Mouse (Mus musculus): ENCODE data around the gene Ppp1r13b. TPM values are rescaled to one million over a fixed set of nuclear protein-coding genes. Genes with fewer than 3 reads are reported as not detected.
A peak's percentile ranks its signal among the peaks of the same experiment; 100 is the strongest.

Gene Ppp1r13b
- total and polyA plus RNA-seq, 2 experiments from 2014 or later: 11.2 to 18.2 TPM

GRCm38 (mm10) chr12:111821931-111822330 is 86.0 kb downstream of the Ppp1r13b start:
- Histone ChIP-seq H3K27ac (ENCODE audit: low read depth) (no peak overlapping the region), H3K9me3 (replicated peaks; ENCODE audit: control insufficient read depth, low read length) (no peaks in the 10 kb centered on the region), H3K4me2 (ENCODE audit: low read depth, low read length) (no peak overlapping the region), H3K9ac (replicated peaks; ENCODE audit: low read depth, low read length) (no peak overlapping the region), H3K4me3 (ENCODE audit: low read depth, low read length) (no peak overlapping the region), H3K27me3 (ENCODE audit: control insufficient read depth, insufficient read depth, low read length) (no peaks in the 10 kb centered on the region), H3K4me1 (ENCODE audit: control insufficient read depth, insufficient read depth) (peaks cover 7% of the 10 kb centered on the region), H3K36me3 (replicated peaks; ENCODE audit: control insufficient read depth, insufficient read depth, low read length) (peaks cover 47% of the 10 kb centered on the region)
- TF ChIP-seq EP300 (IDR thresholded peaks at IDR 0.05; ENCODE audit: low read depth): no peak
- no peak for ATAC-seq (ENCODE audit: insufficient read depth, low read depth)
- DNase-seq (ENCODE audit: low spot score): no peak
- 68% methylated on average over 4 of the region's 4 CpGs for WGBS

GRCm38 (mm10) chr12:111820708-111821107 is 87.2 kb downstream of the Ppp1r13b start:
- H3K27ac ChIP-seq (ENCODE audit: low read depth): no peak overlapping the region
- TF ChIP-seq EP300 (IDR thresholded peaks at IDR 0.05; ENCODE audit: low read depth) (no peak), CTCF (IDR thresholded peaks at IDR 0.05; ENCODE audit: low read depth) (no peak)
- H3K36me3 ChIP-seq (replicated peaks; ENCODE audit: control insufficient read depth, insufficient read depth, low read length): peaks cover 34% of the 10 kb centered on the region
- H3K9me3 ChIP-seq (replicated peaks; ENCODE audit: control insufficient read depth, low read length): no peaks in the 10 kb centered on the region
- H3K4me1 ChIP-seq (ENCODE audit: control insufficient read depth, insufficient read depth): peaks cover 17% of the 10 kb centered on the region
- no peaks in the 10 kb centered on the region for H3K27me3 ChIP-seq (ENCODE audit: control insufficient read depth, insufficient read depth, low read length)
- no peak for DNase-seq (ENCODE audit: low spot score)
- no peak overlapping the region for H3K9ac ChIP-seq (replicated peaks; ENCODE audit: low read depth, low read length)
- no peak overlapping the region for H3K4me2 ChIP-seq (ENCODE audit: low read depth, low read length)
- 86% methylated on average over 7 of the region's 7 CpGs for WGBS
- no peak for ATAC-seq (ENCODE audit: insufficient read depth, low read depth)
- no peak overlapping the region for H3K4me3 ChIP-seq (ENCODE audit: low read depth, low read length)

DNA sequence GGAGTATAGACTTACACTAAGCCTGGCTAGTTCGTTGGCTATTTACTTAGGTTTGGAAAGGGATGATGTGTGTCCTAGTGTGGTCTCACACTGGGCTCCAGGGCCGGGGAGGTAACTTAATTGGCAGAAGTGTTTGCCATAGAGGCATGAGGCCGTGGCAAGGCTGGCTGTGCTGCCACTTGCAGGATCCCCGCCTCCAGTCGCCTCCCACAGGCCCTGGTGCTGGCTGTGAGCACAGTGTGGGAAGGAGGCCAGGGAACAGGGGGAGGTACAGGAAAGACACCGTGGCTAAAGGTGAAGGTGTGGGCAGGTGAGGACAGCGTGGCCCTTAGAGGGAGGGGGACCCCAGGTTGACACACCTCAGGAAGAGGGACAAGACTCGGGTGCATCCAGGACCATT is 88.0 kb downstream of the Ppp1r13b start:
- no peak overlapping the region for H3K4me3 ChIP-seq (ENCODE audit: low read depth, low read length)
- no peaks in the 10 kb centered on the region for H3K27me3 ChIP-seq (ENCODE audit: control insufficient read depth, insufficient read depth, low read length)
- no peak for TF ChIP-seq EP300 (IDR thresholded peaks at IDR 0.05; ENCODE audit: low read depth)
- TF ChIP-seq CTCF (IDR thresholded peaks at IDR 0.05; ENCODE audit: low read depth): no peak
- no peak overlapping the region for H3K9ac ChIP-seq (replicated peaks; ENCODE audit: low read depth, low read length)
- H3K4me1 ChIP-seq (ENCODE audit: control insufficient read depth, insufficient read depth): peaks cover 25% of the 10 kb centered on the region
- no peak overlapping the region for H3K27ac ChIP-seq (ENCODE audit: low read depth)
- DNase-seq (ENCODE audit: low spot score): no peak
- 61% methylated on average over 8 of the region's 8 CpGs for whole genome bisulfite sequencing
- no peaks in the 10 kb centered on the region for H3K9me3 ChIP-seq (replicated peaks; ENCODE audit: control insufficient read depth, low read length)
- ATAC-seq (ENCODE audit: insufficient read depth, low read depth): no peak
- H3K36me3 ChIP-seq (replicated peaks; ENCODE audit: control insufficient read depth, insufficient read depth, low read length): peaks cover 27% of the 10 kb centered on the region
- no peak overlapping the region for H3K4me2 ChIP-seq (ENCODE audit: low read depth, low read length)

GRCm38 (mm10) chr12:111817991-111818390 is 89.9 kb downstream of the Ppp1r13b start:
- Histone ChIP-seq H3K4me3 (ENCODE audit: low read depth, low read length) (no peak overlapping the region), H3K36me3 (replicated peaks; ENCODE audit: control insufficient read depth, insufficient read depth, low read length) (peaks cover 10% of the 10 kb centered on the region; the same call in 1 of the 2 replicates), H3K4me1 (ENCODE audit: control insufficient read depth, insufficient read depth) (peaks cover 32% of the 10 kb centered on the region), H3K27me3 (ENCODE audit: control insufficient read depth, insufficient read depth, low read length) (no peaks in the 10 kb centered on the region), H3K4me2 (ENCODE audit: low read depth, low read length) (no peak overlapping the region), H3K9ac (replicated peaks; ENCODE audit: low read depth, low read length) (no peak overlapping the region), H3K27ac (ENCODE audit: low read depth) (no peak overlapping the region), H3K9me3 (replicated peaks; ENCODE audit: control insufficient read depth, low read length) (no peaks in the 10 kb centered on the region)
- TF ChIP-seq CTCF (IDR thresholded peaks at IDR 0.05; ENCODE audit: low read depth) (no peak), EP300 (IDR thresholded peaks at IDR 0.05; ENCODE audit: low read depth) (no peak)
- WGBS: 89% methylated on average over 8 of the region's 8 CpGs
- no peak for DNase-seq (ENCODE audit: low spot score)
- no peak for ATAC-seq (ENCODE audit: insufficient read depth, low read depth)

DNA sequence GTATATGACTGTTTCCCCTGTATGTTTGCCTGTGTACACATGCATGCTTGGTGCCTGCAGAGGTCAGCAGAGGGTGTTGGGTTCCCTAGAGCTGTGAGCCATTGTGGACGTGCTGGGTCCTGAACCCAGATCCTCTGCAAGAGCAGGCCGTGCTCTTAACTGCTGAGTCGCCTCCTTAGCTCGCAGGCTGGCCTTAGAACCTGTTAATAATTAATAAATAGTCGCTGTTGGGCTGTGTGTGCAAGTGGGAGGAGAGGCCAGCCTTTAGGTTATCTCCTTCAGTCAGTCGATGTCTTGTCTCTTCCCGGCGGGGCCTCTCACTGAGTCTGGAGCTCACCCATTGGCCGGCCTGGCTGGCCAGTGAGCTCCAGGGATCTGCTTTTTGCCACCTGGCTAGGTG is 90.9 kb downstream of the Ppp1r13b start:
- ATAC-seq (ENCODE audit: insufficient read depth, low read depth) (no peak), DNase-seq (ENCODE audit: low spot score) (no peak)
- Histone ChIP-seq H3K9me3 (replicated peaks; ENCODE audit: control insufficient read depth, low read length) (no peaks in the 10 kb centered on the region), H3K27me3 (ENCODE audit: control insufficient read depth, insufficient read depth, low read length) (no peaks in the 10 kb centered on the region), H3K36me3 (replicated peaks; ENCODE audit: control insufficient read depth, insufficient read depth, low read length) (peaks cover 10% of the 10 kb centered on the region; the same call in 1 of the 2 replicates), H3K4me2 (ENCODE audit: low read depth, low read length) (peak overlapping the region; percentile 63), H3K27ac (ENCODE audit: low read depth) (peak overlapping the region; percentile 67), H3K4me3 (ENCODE audit: low read depth, low read length) (no peak overlapping the region), H3K4me1 (ENCODE audit: control insufficient read depth, insufficient read depth) (peaks cover 33% of the 10 kb centered on the region), H3K9ac (replicated peaks; ENCODE audit: low read depth, low read length) (0 out of 2 replicates have a peak overlapping the region, but pooled peaks have one; percentile 16)
- TF ChIP-seq EP300 (IDR thresholded peaks at IDR 0.05; ENCODE audit: low read depth) (no peak), CTCF (IDR thresholded peaks at IDR 0.05; ENCODE audit: low read depth) (no peak)
- WGBS: 57% methylated on average over 9 of the region's 9 CpGs

DNA sequence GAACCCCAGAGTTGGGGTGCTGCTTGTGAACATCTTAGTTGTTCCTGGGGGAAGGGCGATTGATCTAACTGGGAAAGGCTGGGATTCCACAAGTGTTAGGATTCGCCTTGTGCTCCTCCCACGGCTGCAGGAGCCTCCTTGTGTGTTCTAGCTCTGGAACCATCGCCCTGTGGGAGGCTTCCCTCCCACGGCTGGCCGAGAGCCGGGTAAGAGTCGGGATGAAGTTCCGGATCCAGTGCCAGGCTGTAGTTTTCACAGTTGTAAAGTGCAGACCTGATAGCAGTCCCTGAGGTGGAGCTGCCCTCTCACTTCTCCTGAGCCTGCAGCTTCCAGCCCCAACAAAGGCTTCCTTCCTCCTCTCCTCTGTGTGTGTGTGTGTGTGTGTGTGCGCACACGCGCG is 91.4 kb downstream of the Ppp1r13b start:
- Histone ChIP-seq H3K4me3 (ENCODE audit: low read depth, low read length) (no peak overlapping the region), H3K4me1 (ENCODE audit: control insufficient read depth, insufficient read depth) (peaks cover 33% of the 10 kb centered on the region), H3K9ac (replicated peaks; ENCODE audit: low read depth, low read length) (0 out of 2 replicates have a peak overlapping the region, but pooled peaks have one; percentile 16), H3K27me3 (ENCODE audit: control insufficient read depth, insufficient read depth, low read length) (no peaks in the 10 kb centered on the region), H3K36me3 (replicated peaks; ENCODE audit: control insufficient read depth, insufficient read depth, low read length) (peaks cover 8% of the 10 kb centered on the region; the same call in 1 of the 2 replicates), H3K4me2 (ENCODE audit: low read depth, low read length) (peak overlapping the region; percentile 63), H3K9me3 (replicated peaks; ENCODE audit: control insufficient read depth, low read length) (no peaks in the 10 kb centered on the region), H3K27ac (ENCODE audit: low read depth) (peak overlapping the region; percentile 67)
- no peak for ATAC-seq (ENCODE audit: insufficient read depth, low read depth)
- WGBS: 48% methylated on average over 13 of the region's 13 CpGs
- TF ChIP-seq EP300 (IDR thresholded peaks at IDR 0.05; ENCODE audit: low read depth) (no peak), CTCF (IDR thresholded peaks at IDR 0.05; ENCODE audit: low read depth) (no peak)
- peak; percentile 36 for DNase-seq (ENCODE audit: low spot score)
